Mouse (Mus musculus): ENCODE measurements around the gene Natd1. TPM values are rescaled to one million over a fixed set of nuclear protein-coding genes. Genes with fewer than 3 reads are reported as not detected.

Gene Natd1
- 5.6 and 45.7 TPM in 2 replicates for polyA plus RNA-seq (2012; ENCODE audit: low replicate concordance)

GRCm38 (mm10) chr11:60914491-60914890 is at the start of gene Natd1:
Gene Natd1, minus strand, starts transcription at chr11:60914750.

GRCm38 (mm10) chr11:60931869-60932481 is 17.4 kb upstream of the Natd1 start, which contains the start of gene Map2k3:
Gene Map2k3, plus strand, starts transcription at chr11:60932033.

DNA sequence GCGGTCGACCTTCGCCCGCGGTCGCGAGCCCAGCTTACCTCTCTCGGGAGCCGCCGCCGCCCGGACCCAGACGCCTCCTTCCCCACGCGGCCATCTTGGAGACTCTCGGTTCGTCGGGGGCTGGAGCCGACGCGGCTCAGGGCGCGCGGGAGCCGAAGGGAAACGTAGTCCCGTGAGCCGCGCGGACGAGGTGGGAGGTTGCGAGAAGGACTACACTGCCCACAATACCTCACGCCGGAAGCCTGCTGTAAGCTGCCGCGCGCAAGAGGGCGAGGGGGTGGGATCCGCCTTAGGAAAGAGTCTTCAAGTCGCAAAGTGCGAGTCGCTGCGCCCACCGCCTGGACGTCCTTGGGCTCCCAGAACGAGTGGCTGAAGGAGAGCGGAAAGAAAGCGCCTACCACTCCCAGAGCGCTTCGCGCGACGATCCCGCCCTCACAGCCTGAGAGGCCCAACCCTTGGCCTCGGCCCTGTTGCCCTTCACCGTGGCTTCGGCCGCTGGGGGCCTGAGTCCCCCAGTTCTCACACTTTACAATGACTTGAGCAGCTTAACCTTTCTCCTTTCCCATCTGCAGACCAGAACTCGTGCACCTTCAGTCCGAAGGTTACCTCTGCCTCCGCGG is 35.8 kb downstream of the Natd1 start, which contains the start of gene Tmem11:
Gene Tmem11 (minus strand): TSS at position 598 of the 620 bp plus-strand sequence.

Other genes starting within 250 kb of the Natd1 start
- gene Llgl1, start 215.0 kb downstream of the Natd1 start, polyA plus RNA-seq (2012; ENCODE audit: low replicate concordance), result 16.4 and 40.4 TPM in 2 replicates
- 16.2 and 120 TPM in 2 replicates for gene Flii, start 187.5 kb downstream of the Natd1 start, polyA plus RNA-seq (2012; ENCODE audit: low replicate concordance)
- gene Mief2, start 186.4 kb downstream of the Natd1 start, polyA plus RNA-seq (2012; ENCODE audit: low replicate concordance), result 22.5 and 39.5 TPM in 2 replicates
- 1.7 and 6.6 TPM in 2 replicates for gene Top3a, start 137.4 kb downstream of the Natd1 start, polyA plus RNA-seq (2012; ENCODE audit: low replicate concordance)
- gene Smcr8, start 137.2 kb downstream of the Natd1 start, polyA plus RNA-seq (2012; ENCODE audit: low replicate concordance), result 0.97 and 3.1 TPM in 2 replicates
- 1.0 and 2.3 TPM in 2 replicates for gene Shmt1, start 103.0 kb downstream of the Natd1 start, polyA plus RNA-seq (2012; ENCODE audit: low replicate concordance)
- gene Dhrs7b, start 84.1 kb downstream of the Natd1 start, polyA plus RNA-seq (2012; ENCODE audit: low replicate concordance), result 2.1 and 5.7 TPM in 2 replicates
- 9.4 and 11.9 TPM in 2 replicates for gene Tmem11, start 35.5 kb downstream of the Natd1 start, polyA plus RNA-seq (2012; ENCODE audit: low replicate concordance)
- gene Map2k3, start 17.3 kb upstream of the Natd1 start, polyA plus RNA-seq (2012; ENCODE audit: low replicate concordance), result 139 and 192 TPM in 2 replicates
- gene Kcnj12, start 107.8 kb upstream of the Natd1 start, polyA plus RNA-seq (2012; ENCODE audit: low replicate concordance), result 0.16 TPM in 1 of 2 replicates, not detected in the other
- gene Tnfrsf13b, start 212.0 kb upstream of the Natd1 start, polyA plus RNA-seq (2012; ENCODE audit: low replicate concordance), result 74.3 and 118 TPM in 2 replicates

All from leukemia stem cell, adult 10-12 weeks (primary cell).